Mouse (Mus musculus) forebrain, embryonic 13.5 days (tissue): ENCODE measurements around the gene Hyou1. TPM values are rescaled to one million over a fixed set of nuclear protein-coding genes. Genes with fewer than 3 reads are reported as not detected.

Experiments
- ATAC-seq: fragments of 200-750 bp; cut with Nextera tagmentation; 2 replicates; pipeline ENCODE4 v1.8.0; 2017
- H3K27ac ChIP-seq: fragments of 300-500 bp; sonication (generic); 2 replicates; pipeline ENCODE4 v1.5.1; 2015; ENCODE audit warnings: inconsistent platforms, mild to moderate bottlenecking, moderate library complexity
- H3K27me3 ChIP-seq: fragments of 300-500 bp; sonication (generic); 2 replicates; pipeline ENCODE4 v1.6.1; 2015; ENCODE audit warnings: mild to moderate bottlenecking, inconsistent platforms
- H3K36me3 ChIP-seq: fragments of 300-500 bp; sonication (generic); 2 replicates; pipeline ENCODE4 v1.6.1; 2015; ENCODE audit warnings: mild to moderate bottlenecking, inconsistent platforms; ENCODE audit not compliant: poor library complexity, severe bottlenecking
- H3K4me1 ChIP-seq: fragments of 300-500 bp; sonication (generic); 2 replicates; pipeline ENCODE4 v1.6.1; 2015; ENCODE audit warnings: inconsistent platforms
- H3K4me2 ChIP-seq: fragments of 300-500 bp; sonication (generic); 2 replicates; pipeline ENCODE4 v1.6.1; 2015; ENCODE audit warnings: inconsistent platforms, mild to moderate bottlenecking, moderate library complexity
- H3K4me3 ChIP-seq: fragments of 300-500 bp; sonication (generic); 2 replicates; pipeline ENCODE4 v1.5.1; 2015; ENCODE audit warnings: mild to moderate bottlenecking, inconsistent platforms
- H3K9ac ChIP-seq: fragments of 300-500 bp; sonication (generic); 2 replicates; pipeline ENCODE4 v1.6.1; 2015; ENCODE audit warnings: mild to moderate bottlenecking, inconsistent platforms
- H3K9me3 ChIP-seq: fragments of 300-500 bp; sonication (generic); replicated peaks from 2 replicates; pipeline ENCODE4 v1.6.1; 2016; ENCODE audit warnings: inconsistent platforms
- WGBS: fragments of 180-500 bp; shearing (Covaris S2); methylation state at CpG from one replicate; pipeline ENCODE4 v1.1.7; 2015; 5-methylcytosine and 5-hydroxymethylcytosine counted together
- microRNA-seq: library from miRNA; unstranded; fragments of <30 nt; microRNA quantifications from one replicate; pipeline ENCODE4, GENCODE M21; 2016
- polyA plus RNA-seq: library from polyadenylated mRNA; unstranded; fragments of >200 nt; fragmentation: Nextera tagmentation; extraction: Ambion mirVana; gene quantifications from 2 replicates; pipeline ENCODE4 v1.2.1, GENCODE M21; 2015

Hyou1 gene
- polyA plus RNA-seq, 1 experiment from 2014 or later: 22.4 TPM

DNA sequence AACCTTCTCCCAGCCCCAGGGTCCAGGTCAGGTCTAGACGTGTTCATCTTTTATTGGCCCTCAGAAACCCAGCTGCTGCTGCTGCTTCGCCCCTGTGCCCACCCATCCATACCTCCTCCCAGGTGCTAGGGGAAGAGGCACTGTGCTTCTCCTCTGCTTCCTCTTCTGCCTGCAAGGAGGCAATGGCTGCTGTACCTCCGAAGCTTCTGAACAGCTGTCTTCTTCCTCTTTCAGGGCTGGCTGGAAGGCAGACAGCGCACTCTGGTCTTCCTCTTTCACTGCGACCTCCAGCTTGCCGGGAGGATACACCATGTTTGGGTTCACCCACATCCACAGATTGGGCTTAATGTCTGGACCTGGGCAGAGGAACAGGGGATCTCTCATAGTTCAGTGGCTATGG, 56.5 kb downstream of the Hyou1 start:
- no peak overlapping the region for H3K4me2 ChIP-seq
- 0 out of 2 replicates have a peak, but pooled peaks cover 3% of the 10 kb centered on the region for H3K4me1 ChIP-seq
- 84% methylated on average over 6 of the region's 6 CpGs for WGBS
- H3K27ac ChIP-seq: no peak overlapping the region
- 0 out of 2 replicates have a peak overlapping the region, but pooled peaks have one; percentile 27 for H3K9ac ChIP-seq
- no peak for ATAC-seq
- no peaks in the 10 kb centered on the region for H3K27me3 ChIP-seq
- H3K36me3 ChIP-seq: no peaks in the 10 kb centered on the region
- no peak overlapping the region for H3K4me3 ChIP-seq
- H3K9me3 ChIP-seq: no peaks in the 10 kb centered on the region

DNA sequence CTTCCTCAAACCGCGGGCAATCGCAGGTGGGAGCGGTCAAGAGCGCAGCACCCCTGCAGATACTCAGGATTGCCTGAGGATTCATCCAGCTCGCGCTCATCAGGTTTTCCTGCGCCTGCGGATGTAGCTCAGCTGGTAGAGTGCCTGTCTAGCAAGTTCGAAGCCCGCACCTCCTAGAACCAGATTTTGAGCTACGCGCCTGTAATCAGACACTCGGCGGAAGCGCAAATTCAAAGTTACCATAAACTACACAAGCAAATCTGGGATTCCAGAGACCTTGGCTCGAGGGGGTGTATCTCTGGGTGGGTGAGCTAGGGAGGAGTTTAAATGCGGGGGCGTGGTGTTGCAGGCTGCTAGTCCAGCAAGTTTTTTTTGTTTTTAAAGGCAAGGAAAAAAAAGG, 61.7 kb downstream of the Hyou1 start, which contains the start of gene Foxr1:
Gene Foxr1, minus strand, starts transcription at position 176 of the 400 bp plus-strand sequence.
- no peak within 1 kb of the TSS for H3K4me3 ChIP-seq
- no peaks in the 10 kb centered on the region for H3K36me3 ChIP-seq
- no peak for ATAC-seq
- no peak within 1 kb of the TSS for H3K9ac ChIP-seq
- no peak within 1 kb of the TSS for H3K4me2 ChIP-seq
- WGBS: 83% methylated on average over 19 of the region's 19 CpGs
- H3K4me1 ChIP-seq: no peaks in the 10 kb centered on the region
- no peak within 1 kb of the TSS for H3K27ac ChIP-seq
- H3K27me3 ChIP-seq: no peaks in the 10 kb centered on the region
- H3K9me3 ChIP-seq: no peaks in the 10 kb centered on the region

Small RNAs within 50 kb of the gene (microRNA-seq; reads per million reads assigned to microRNA genes)
- gene Gm44335 (not detected), gene Mir7085 (not detected)

Other genes with a start within 250 kb of the Hyou1 start
- 15.6 and 16.7 TPM in 2 replicates for gene Mcam, start 245.0 kb upstream of the Hyou1 start, polyA plus RNA-seq
- 25.2 and 26.4 TPM in 2 replicates for gene Cbl, start 145.4 kb upstream of the Hyou1 start, polyA plus RNA-seq
- not detected in 2 replicates for gene Ccdc153, start 138.8 kb upstream of the Hyou1 start, polyA plus RNA-seq
- gene Pdzd3, start 128.0 kb upstream of the Hyou1 start, polyA plus RNA-seq: 0.39 and 0.40 TPM in 2 replicates
- gene Nlrx1, start 110.9 kb upstream of the Hyou1 start, polyA plus RNA-seq: 4.4 and 4.5 TPM in 2 replicates
- 9.2 and 10.9 TPM in 2 replicates for gene Abcg4, start 90.9 kb upstream of the Hyou1 start, polyA plus RNA-seq
- 30.5 and 38.4 TPM in 2 replicates for gene Hinfp, start 73.8 kb upstream of the Hyou1 start, polyA plus RNA-seq
- gene C2cd2l, start 59.2 kb upstream of the Hyou1 start, polyA plus RNA-seq: 14.0 and 19.6 TPM in 2 replicates
- 36.8 and 40.1 TPM in 2 replicates for gene Dpagt1, start 53.5 kb upstream of the Hyou1 start, polyA plus RNA-seq
- gene H2afx, start 44.8 kb upstream of the Hyou1 start, polyA plus RNA-seq: 393 TPM in 2 replicates
- gene Hmbs, start 35.3 kb upstream of the Hyou1 start, polyA plus RNA-seq: 91.6 and 92.2 TPM in 2 replicates
- gene Vps11, start 17.8 kb upstream of the Hyou1 start, polyA plus RNA-seq: 34.9 and 37.9 TPM in 2 replicates
- 23.3 and 29.6 TPM in 2 replicates for gene Slc37a4, start 17.4 kb downstream of the Hyou1 start, polyA plus RNA-seq
- gene Rps25, start 27.6 kb downstream of the Hyou1 start, polyA plus RNA-seq: 1,416 and 1,661 TPM in 2 replicates
- 311 and 314 TPM in 2 replicates for gene Trappc4, start 28.1 kb downstream of the Hyou1 start, polyA plus RNA-seq
- 29.1 and 30.3 TPM in 2 replicates for gene Ccdc84, start 39.1 kb downstream of the Hyou1 start, polyA plus RNA-seq
- gene Foxr1, start 61.6 kb downstream of the Hyou1 start, polyA plus RNA-seq: not detected in 2 replicates
- gene Upk2, start 75.5 kb downstream of the Hyou1 start, polyA plus RNA-seq: not detected in 2 replicates
- 8.6 and 9.1 TPM in 2 replicates for gene Bcl9l, start 103.3 kb downstream of the Hyou1 start, polyA plus RNA-seq
- gene Cxcr5, start 182.4 kb downstream of the Hyou1 start, polyA plus RNA-seq: not detected in 2 replicates
- gene Ddx6, start 225.4 kb downstream of the Hyou1 start, polyA plus RNA-seq: 28.1 and 30.0 TPM in 2 replicates